Mouse (Mus musculus) thymus, postnatal 25 days (tissue): ENCODE data around the gene Gm20877.
"Not testable (repeated sequence)": the region's sequence is repeated elsewhere in the genome, so short reads cannot be mapped to it uniquely, and the experiment has no call there.

Source experiments
- DNase-seq: peaks from one replicate; pipeline ENCODE4 v3.0.0; 2022

Gene Gm20877

GRCm38 (mm10) chrY:17093573-17093972 lies at the start of gene Gm20877:
Gene Gm20877 (plus strand): TSS chrY:17093873.
- not testable (repeated sequence) for DNase-seq
